In the genomic region with DNA sequence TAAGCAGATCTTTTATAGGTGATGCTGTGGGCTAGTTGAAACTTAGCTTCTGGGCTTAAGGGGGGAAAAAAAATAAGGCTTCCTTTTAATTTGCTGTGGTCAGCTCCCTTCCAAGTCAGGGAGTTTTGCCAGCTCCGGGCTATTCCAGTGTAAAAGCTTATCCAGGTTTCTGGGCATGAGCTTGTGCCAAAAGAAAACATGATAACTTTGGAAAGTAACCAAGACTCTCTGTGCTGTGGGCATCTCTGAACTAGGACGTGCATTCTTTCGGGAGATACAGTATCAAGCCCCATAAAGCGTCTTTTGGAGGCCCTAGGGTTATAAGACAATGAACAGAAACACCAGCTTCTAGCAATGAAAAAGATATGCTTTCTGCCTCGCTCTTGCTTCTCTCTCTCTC, we compare ENCODE assay signal across 19 mouse cellular contexts.
DNase-seq lines count a peak whose midpoint lies in the region; ATAC-seq and TF ChIP-seq lines count a peak whose summit lies in the region.
"Had no signal": no experiment of that assay in that cellular context is flagged by ENCODE, and none has a peak within 500 bp of the region (broad histone marks: within the 10 kb centered on the region; RNA-seq: fewer than 3 reads in every experiment).

No protein-coding gene starts in this region.

- H3K4me1 ChIP-seq in embryonic facial prominence, embryonic 14.5 days (ENCODE audit: control insufficient read depth, insufficient read depth, low read length): no peaks in the 10 kb centered on the region
- peaks cover 2% of the 10 kb centered on the region; the same call in 1 of the 2 replicates for H3K4me1 ChIP-seq in limb, embryonic 14.5 days (ENCODE audit: control insufficient read depth, insufficient read depth, low read length)
- no peaks in the 10 kb centered on the region for H3K4me1 ChIP-seq in liver, postnatal 0 days (ENCODE audit: insufficient read depth)
- H3K4me1 ChIP-seq: kidney, embryonic 15.5 days; liver, embryonic 13.5 days; stomach, embryonic 15.5 days had no signal

- DNase-seq in cerebellum, postnatal 14 days: peak; percentile 65 to 66
- DNase-seq in cerebellum, adult 18-20 months: no peak
- DNase-seq in left cerebral cortex, postnatal 4 days: peak; percentile 58
- DNase-seq in left cerebral cortex, postnatal 10 days (ENCODE audit: extremely low spot score in 1 of 2, low spot score in 2 of 2): no peak
- DNase-seq in embryonic facial prominence, embryonic 14.5 days (ENCODE audit: low spot score): peak; percentile 79
- peak; percentile 58 for DNase-seq in limb, embryonic 14.5 days (ENCODE audit: low spot score)
- no peak for DNase-seq in liver, postnatal 0 days
- no peak for DNase-seq in thymus, postnatal 4 days
- DNase-seq: adrenal gland, postnatal 36 days; liver, embryonic 13.5 days; lung, postnatal 14 days; thymus, postnatal 36 days had no signal

- H3K27me3 ChIP-seq in embryonic facial prominence, embryonic 14.5 days (replicated peaks; ENCODE audit: control insufficient read depth, insufficient read depth, low read length): no peaks in the 10 kb centered on the region
- no peaks in the 10 kb centered on the region for H3K27me3 ChIP-seq in limb, embryonic 14.5 days (ENCODE audit: control insufficient read depth, insufficient read depth, low read length)
- no peaks in the 10 kb centered on the region for H3K27me3 ChIP-seq in liver, postnatal 0 days (ENCODE audit: insufficient read depth, low read length)
- H3K27me3 ChIP-seq: kidney, embryonic 15.5 days; liver, embryonic 13.5 days; stomach, embryonic 15.5 days had no signal

- no peaks in the 10 kb centered on the region for H3K36me3 ChIP-seq in embryonic facial prominence, embryonic 14.5 days (ENCODE audit: control insufficient read depth, insufficient read depth, low read length)
- no peaks in the 10 kb centered on the region for H3K36me3 ChIP-seq in limb, embryonic 14.5 days (ENCODE audit: control insufficient read depth, insufficient read depth, low read length)
- H3K36me3 ChIP-seq in liver, postnatal 0 days (replicated peaks; ENCODE audit: insufficient read depth, low read length): no peaks in the 10 kb centered on the region
- H3K36me3 ChIP-seq: heart, embryonic 13.5 days; kidney, embryonic 15.5 days; liver, embryonic 13.5 days; stomach, embryonic 15.5 days had no signal

- no peak overlapping the region for H3K4me2 ChIP-seq in embryonic facial prominence, embryonic 14.5 days (ENCODE audit: low read depth, low read length)
- H3K4me2 ChIP-seq in limb, embryonic 14.5 days (replicated peaks; ENCODE audit: low read depth, low read length, severe bottlenecking): no peak overlapping the region
- no peak overlapping the region for H3K4me2 ChIP-seq in liver, postnatal 0 days (ENCODE audit: low read depth, low read length)
- H3K4me2 ChIP-seq: heart, embryonic 13.5 days; kidney, embryonic 15.5 days; liver, embryonic 13.5 days; midbrain, embryonic 11.5 days; stomach, embryonic 15.5 days had no signal

- H3K9me3 ChIP-seq in embryonic facial prominence, embryonic 14.5 days (ENCODE audit: control insufficient read depth, low read length): peaks cover 5% of the 10 kb centered on the region; the same call in 1 of the 2 replicates
- no peaks in the 10 kb centered on the region for H3K9me3 ChIP-seq in limb, embryonic 14.5 days (ENCODE audit: control insufficient read depth, low read length)
- H3K9me3 ChIP-seq in liver, postnatal 0 days (ENCODE audit: low read length): no peaks in the 10 kb centered on the region
- H3K9me3 ChIP-seq: kidney, embryonic 15.5 days; stomach, embryonic 15.5 days had no signal

- 0 out of 2 replicates have a peak, but pooled peaks have one; percentile 26 for ATAC-seq in embryonic facial prominence, embryonic 14.5 days (ENCODE audit: low read depth)
- ATAC-seq in limb, embryonic 14.5 days (ENCODE audit: low FRiP score, low read depth): peak; percentile 34; the same call in 1 of the 2 replicates
- ATAC-seq in liver, postnatal 0 days: no peak
- ATAC-seq: inflammation-experienced regulatory T-cells, adult 6 months had no signal

- H3K4me3 ChIP-seq in embryonic facial prominence, embryonic 14.5 days (ENCODE audit: low read depth, low read length): no peak overlapping the region
- H3K4me3 ChIP-seq in limb, embryonic 14.5 days (replicated peaks; ENCODE audit: low read length): no peak overlapping the region
- no peak overlapping the region for H3K4me3 ChIP-seq in liver, postnatal 0 days (ENCODE audit: low read depth, low read length)
- H3K4me3 ChIP-seq: erythroblast, embryonic 14.5 days; heart, embryonic 13.5 days; kidney, embryonic 15.5 days; left cerebral cortex, adult 2 months; liver, embryonic 13.5 days; stomach, embryonic 15.5 days had no signal

- intact Hi-C loops in left cerebral cortex, postnatal 4 days (cut with DNase I): no loop called here
- intact Hi-C loops in left cerebral cortex, postnatal 10 days (cut with DNase I): no loop called here

- H3K9ac ChIP-seq in embryonic facial prominence, embryonic 14.5 days (ENCODE audit: low read depth, low read length): no peak overlapping the region
- no peak overlapping the region for H3K9ac ChIP-seq in limb, embryonic 14.5 days (ENCODE audit: low read depth, low read length, severe bottlenecking)
- H3K9ac ChIP-seq in liver, postnatal 0 days (replicated peaks): no peak overlapping the region
- H3K9ac ChIP-seq: heart, embryonic 13.5 days; kidney, embryonic 15.5 days; liver, embryonic 13.5 days; stomach, embryonic 15.5 days had no signal

- WGBS in embryonic facial prominence, embryonic 14.5 days: 64% methylated on average over 5 of the region's 5 CpGs
- WGBS in limb, embryonic 14.5 days: 55% methylated on average over 5 of the region's 5 CpGs
- 78% methylated on average over 5 of the region's 5 CpGs for WGBS in liver, postnatal 0 days (ENCODE audit: insufficient replicate concordance)

- H3K27ac ChIP-seq in embryonic facial prominence, embryonic 14.5 days (replicated peaks; ENCODE audit: low read depth, low read length): no peak overlapping the region
- no peak overlapping the region for H3K27ac ChIP-seq in limb, embryonic 14.5 days (replicated peaks; ENCODE audit: low read depth, low read length)
- no peak overlapping the region for H3K27ac ChIP-seq in liver, postnatal 0 days (ENCODE audit: low read depth)
- H3K27ac ChIP-seq: heart, embryonic 13.5 days; kidney, embryonic 15.5 days; left cerebral cortex, adult 2 months; liver, embryonic 13.5 days; stomach, embryonic 15.5 days had no signal

- no peak for TF ChIP-seq CTCF in liver, postnatal 0 days (IDR thresholded peaks at IDR 0.05; ENCODE audit: low read depth)

- TF ChIP-seq POLR2A in limb, embryonic 14.5 days (IDR thresholded peaks at IDR 0.05; ENCODE audit: borderline replicate concordance, extremely low read depth, insufficient read depth, insufficient read length): no peak

- TF ChIP-seq EP300 in liver, postnatal 0 days (IDR thresholded peaks at IDR 0.05; ENCODE audit: low read depth): no peak

Comparison
In these comparisons a context has a peak if more than half of its experiments do, and no peak if none do; other contexts are left out.
1. DNase-seq: peak in cerebellum, postnatal 14 days (2 of 2), left cerebral cortex, postnatal 4 days (single experiment), embryonic facial prominence, embryonic 14.5 days (single experiment) and limb, embryonic 14.5 days (single experiment); none in cerebellum, adult 18-20 months (0 of 2), left cerebral cortex, postnatal 10 days (0 of 2), liver, postnatal 0 days (single experiment) and thymus, postnatal 4 days (single experiment).